Mouse (Mus musculus) forebrain, embryonic 11.5 days (tissue): Measurements from ENCODE around the gene D17Wsu92e. TPM values are rescaled to one million over a fixed set of nuclear protein-coding genes. Genes with fewer than 3 reads are reported as not detected.

Experiments used
- ATAC-seq: fragments of 200-750 bp; cut with Nextera tagmentation; replicated peaks from 2 replicates; pipeline ENCODE4 v1.8.0; 2017; ENCODE audit warnings: moderate TSS enrichment; ENCODE audit not compliant: low FRiP score
- DNase-seq: peaks from one replicate; pipeline ENCODE4 v3.0.0-alpha.2; 2017; ENCODE audit warnings: low spot score
- H3K27ac ChIP-seq: fragments of 300-500 bp; sonication (generic); 2 replicates; pipeline ENCODE4 v1.5.1; 2014; ENCODE audit warnings: low read depth, low read length
- H3K27me3 ChIP-seq: fragments of 300-500 bp; sonication (generic); 2 replicates; pipeline ENCODE4 v1.6.1; 2014; ENCODE audit warnings: mild to moderate bottlenecking, low read length, mixed read lengths; ENCODE audit not compliant: control insufficient read depth, insufficient read depth
- H3K36me3 ChIP-seq: fragments of 300-500 bp; sonication (generic); 2 replicates; pipeline ENCODE4 v1.6.1; 2014; ENCODE audit warnings: mild to moderate bottlenecking, low read length, moderate library complexity, mixed read lengths; ENCODE audit not compliant: control insufficient read depth, insufficient read depth
- H3K4me1 ChIP-seq: fragments of 300-500 bp; sonication (generic); replicated peaks from 2 replicates; pipeline ENCODE4 v1.6.1; 2014; ENCODE audit warnings: low read length, mixed read lengths; ENCODE audit not compliant: control insufficient read depth, insufficient read depth
- H3K4me2 ChIP-seq: fragments of 300-500 bp; sonication (generic); 2 replicates; pipeline ENCODE4 v1.6.1; 2014; ENCODE audit warnings: low read depth, mild to moderate bottlenecking, low read length, moderate library complexity, mixed read lengths; ENCODE audit not compliant: severe bottlenecking
- H3K4me3 ChIP-seq: fragments of 300-500 bp; sonication (generic); 2 replicates; pipeline ENCODE4 v1.5.1; 2014; ENCODE audit warnings: low read depth, low read length
- H3K9ac ChIP-seq: fragments of 300-500 bp; sonication (generic); 2 replicates; pipeline ENCODE4 v1.6.1; 2014; ENCODE audit warnings: low read length
- H3K9me3 ChIP-seq: fragments of 300-500 bp; sonication (generic); 2 replicates; pipeline ENCODE4 v1.6.1; 2016; ENCODE audit warnings: low read length, mixed read lengths; ENCODE audit not compliant: control insufficient read depth
- WGBS: fragments of 180-500 bp; shearing (Covaris S2); extraction: QIAGEN DNeasy Blood & Tissue Kit; methylation state at CpG from one replicate; pipeline ENCODE4 v1.1.7; 2014; 5-methylcytosine and 5-hydroxymethylcytosine counted together
- polyA plus RNA-seq: library from polyadenylated mRNA; unstranded; fragments of >200 nt; fragmentation: Nextera tagmentation; extraction: Ambion mirVana; gene quantifications from 2 replicates; pipeline ENCODE4 v1.2.1, GENCODE M21; 2014

D17Wsu92e gene
- polyA plus RNA-seq, 1 experiment from 2014 or later: 12.7 TPM

GRCm38 (mm10) chr17:27728770-27729169, 91.7 kb downstream of the D17Wsu92e start, which contains the start of gene Spdef:
Gene Spdef (minus strand): TSS chr17:27728955.
- ATAC-seq (no peak), DNase-seq (no peak)
- Histone ChIP-seq H3K27me3 (no peaks in the 10 kb centered on the region), H3K9ac (no peak within 1 kb of the TSS), H3K27ac (no peak within 1 kb of the TSS), H3K9me3 (no peaks in the 10 kb centered on the region), H3K4me2 (no peak within 1 kb of the TSS), H3K36me3 (no peaks in the 10 kb centered on the region), H3K4me3 (no peak within 1 kb of the TSS), H3K4me1 (peaks cover 10% of the 10 kb centered on the region; the same call in 1 of the 2 replicates)
- 79% methylated on average over 10 of the region's 10 CpGs for WGBS

GRCm38 (mm10) chr17:27726527-27726926, 93.9 kb downstream of the D17Wsu92e start:
- no peaks in the 10 kb centered on the region for H3K9me3 ChIP-seq
- ATAC-seq (no peak), DNase-seq (no peak)
- no peak overlapping the region for H3K4me2 ChIP-seq
- no peak overlapping the region for H3K27ac ChIP-seq
- no peaks in the 10 kb centered on the region for H3K27me3 ChIP-seq
- WGBS: 53% methylated on average over 7 of the region's 7 CpGs
- no peaks in the 10 kb centered on the region for H3K36me3 ChIP-seq
- no peak overlapping the region for H3K9ac ChIP-seq
- no peak overlapping the region for H3K4me3 ChIP-seq
- peaks cover 10% of the 10 kb centered on the region; the same call in 1 of the 2 replicates for H3K4me1 ChIP-seq

- no peaks in the 10 kb centered on the region for H3K9me3 ChIP-seq
- no peaks in the 10 kb centered on the region for H3K27me3 ChIP-seq
- H3K9ac ChIP-seq: peak overlapping the region; percentile 27; the same call in 1 of the 2 replicates
- WGBS: 9% methylated on average over 10 of the region's 10 CpGs
- peak overlapping the region; percentile 15; the same call in 1 of the 2 replicates for H3K4me2 ChIP-seq
- no peaks in the 10 kb centered on the region for H3K36me3 ChIP-seq
- no peak overlapping the region for H3K4me3 ChIP-seq
- DNase-seq (no peak), ATAC-seq (0 out of 2 replicates have a peak, but pooled peaks have one; percentile 15)
- H3K27ac ChIP-seq: no peak overlapping the region
- peaks cover 12% of the 10 kb centered on the region; the same call in 1 of the 2 replicates for H3K4me1 ChIP-seq
These were observed 95.0 kb downstream of the D17Wsu92e start for GRCm38 (mm10) chr17:27725412-27725811.

GRCm38 (mm10) chr17:27725011-27725410, 95.4 kb downstream of the D17Wsu92e start:
- H3K4me2 ChIP-seq: peak overlapping the region; percentile 15; the same call in 1 of the 2 replicates
- WGBS: 29% methylated on average over 10 of the region's 10 CpGs
- H3K9ac ChIP-seq: no peak overlapping the region
- H3K27ac ChIP-seq: no peak overlapping the region
- no peaks in the 10 kb centered on the region for H3K9me3 ChIP-seq
- ATAC-seq (peak; percentile 15; the same call in 1 of the 2 replicates), DNase-seq (no peak)
- peaks cover 16% of the 10 kb centered on the region; the same call in 1 of the 2 replicates for H3K4me1 ChIP-seq
- no peaks in the 10 kb centered on the region for H3K27me3 ChIP-seq
- no peak overlapping the region for H3K4me3 ChIP-seq
- no peaks in the 10 kb centered on the region for H3K36me3 ChIP-seq

GRCm38 (mm10) chr17:27724327-27724726, 96.1 kb downstream of the D17Wsu92e start:
- 34% methylated on average over 3 of the region's 3 CpGs for WGBS
- DNase-seq (no peak), ATAC-seq (no peak)
- Histone ChIP-seq H3K27ac (no peak overlapping the region), H3K4me2 (no peak overlapping the region), H3K27me3 (no peaks in the 10 kb centered on the region), H3K36me3 (no peaks in the 10 kb centered on the region), H3K9me3 (no peaks in the 10 kb centered on the region), H3K9ac (peak overlapping the region; percentile 16; the same call in 1 of the 2 replicates), H3K4me3 (no peak overlapping the region), H3K4me1 (peaks cover 16% of the 10 kb centered on the region; the same call in 1 of the 2 replicates)

GRCm38 (mm10) chr17:27721125-27721664, 99.3 kb downstream of the D17Wsu92e start:
- DNase-seq (no peak), ATAC-seq (no peak)
- Histone ChIP-seq H3K9me3 (no peaks in the 10 kb centered on the region), H3K36me3 (no peaks in the 10 kb centered on the region), H3K9ac (no peak overlapping the region), H3K4me1 (peaks cover 21% of the 10 kb centered on the region; the same call in 1 of the 2 replicates), H3K4me3 (no peak overlapping the region), H3K27me3 (0 out of 2 replicates have a peak, but pooled peaks cover 2% of the 10 kb centered on the region), H3K27ac (no peak overlapping the region), H3K4me2 (no peak overlapping the region)
- 77% methylated on average over 9 of the region's 9 CpGs for WGBS

GRCm38 (mm10) chr17:27720326-27720725, 100.1 kb downstream of the D17Wsu92e start:
- no peaks in the 10 kb centered on the region for H3K36me3 ChIP-seq
- 28% methylated on average over 9 of the region's 9 CpGs for WGBS
- no peak overlapping the region for H3K27ac ChIP-seq
- H3K9me3 ChIP-seq: no peaks in the 10 kb centered on the region
- H3K4me2 ChIP-seq: no peak overlapping the region
- no peak overlapping the region for H3K9ac ChIP-seq
- ATAC-seq (no peak), DNase-seq (no peak)
- H3K27me3 ChIP-seq: 0 out of 2 replicates have a peak, but pooled peaks cover 2% of the 10 kb centered on the region
- H3K4me1 ChIP-seq: peaks cover 17% of the 10 kb centered on the region; the same call in 1 of the 2 replicates
- H3K4me3 ChIP-seq: no peak overlapping the region

GRCm38 (mm10) chr17:27719663-27720062, 100.8 kb downstream of the D17Wsu92e start:
- ATAC-seq (no peak), DNase-seq (no peak)
- H3K4me3 ChIP-seq: no peak overlapping the region
- WGBS: 70% methylated on average over 14 of the region's 14 CpGs
- peaks cover 11% of the 10 kb centered on the region; the same call in 1 of the 2 replicates for H3K4me1 ChIP-seq
- no peak overlapping the region for H3K27ac ChIP-seq
- H3K27me3 ChIP-seq: 0 out of 2 replicates have a peak, but pooled peaks cover 2% of the 10 kb centered on the region
- H3K9me3 ChIP-seq: no peaks in the 10 kb centered on the region
- no peak overlapping the region for H3K9ac ChIP-seq
- no peaks in the 10 kb centered on the region for H3K36me3 ChIP-seq
- no peak overlapping the region for H3K4me2 ChIP-seq
